Mouse (Mus musculus) MEL (cell line): ENCODE measurements around the gene Atxn2.

Experiments used
- BHLHE40 ChIP-seq: IDR thresholded peaks from 2 replicates; pipeline ENCODE4 v1.6.1; 2012; ENCODE audit warnings: low read depth, mild to moderate bottlenecking, inconsistent platforms, low read length, improper control_type of control experiment, borderline replicate concordance
- CTCF ChIP-seq, 3 experiments: IDR thresholded peaks in 2 of 3; conservative IDR thresholded peaks in 1 of 3; 2 replicates each; pipeline ENCODE4 v1.5.1; 2011 to 2012; ENCODE audit warnings: low read length in 3 of 3, low read depth in 2 of 3, mild to moderate bottlenecking in 2 of 3, improper control_type of control experiment in 1 of 3, inconsistent platforms in 1 of 3, mixed read lengths in 1 of 3, moderate library complexity in 1 of 3; ENCODE audit not compliant: control insufficient read depth in 1 of 3, insufficient read depth in 1 of 3, poor library complexity in 1 of 3, severe bottlenecking in 1 of 3
- EP300 ChIP-seq, 2 experiments: IDR thresholded peaks; 2 replicates each; pipeline ENCODE4 v1.6.1; 2011; ENCODE audit warnings: improper control_type of control experiment in 2 of 2, low read length in 2 of 2, low read depth in 1 of 2, mild to moderate bottlenecking in 1 of 2
- ETS1 ChIP-seq: IDR thresholded peaks from 2 replicates; pipeline ENCODE4 v1.6.1; 2012; ENCODE audit warnings: low read depth, mild to moderate bottlenecking, inconsistent platforms, low read length, improper control_type of control experiment, moderate library complexity
- HCFC1 ChIP-seq: IDR thresholded peaks from 2 replicates; pipeline ENCODE4 v1.6.1; 2012; ENCODE audit warnings: low read depth, mild to moderate bottlenecking, inconsistent platforms, low read length, improper control_type of control experiment, moderate library complexity
- MEF2A ChIP-seq: IDR thresholded peaks from 2 replicates; pipeline ENCODE4 v1.6.1; 2014; ENCODE audit warnings: low read depth, mild to moderate bottlenecking, inconsistent platforms, low read length, improper control_type of control experiment; ENCODE audit not compliant: poor library complexity, insufficient replicate concordance, severe bottlenecking; ENCODE audit errors: extremely low read depth
- MYB ChIP-seq: IDR thresholded peaks from 2 replicates; pipeline ENCODE4 v1.6.1; 2011; ENCODE audit warnings: mild to moderate bottlenecking, low read depth, low read length, improper control_type of control experiment
- NELFE ChIP-seq: IDR thresholded peaks from 2 replicates; pipeline ENCODE4 v1.6.1; 2011; ENCODE audit warnings: low read depth, low read length, improper control_type of control experiment
- POLR2A ChIP-seq, 2 experiments: IDR thresholded peaks; 2 replicates each; pipeline ENCODE4 v1.6.1; 2011 to 2012; ENCODE audit warnings: low read length in 2 of 2, mild to moderate bottlenecking in 2 of 2, control low read depth in 1 of 2, improper control_type of control experiment in 1 of 2, low read depth in 1 of 2, moderate library complexity in 1 of 2; ENCODE audit not compliant: control insufficient read depth in 1 of 2, insufficient read depth in 1 of 2, poor library complexity in 1 of 2
- POLR2AphosphoS2 ChIP-seq: IDR thresholded peaks from 2 replicates; pipeline ENCODE4 v1.6.1; 2011; ENCODE audit warnings: low read length, improper control_type of control experiment
- POLR2AphosphoS5 ChIP-seq: IDR thresholded peaks from 2 replicates; pipeline ENCODE4 v1.6.1; 2012; ENCODE audit warnings: low read depth, borderline replicate concordance, mild to moderate bottlenecking, inconsistent platforms, low read length, moderate library complexity, mixed read lengths
- TCF12 ChIP-seq: IDR thresholded peaks from 2 replicates; pipeline ENCODE4 v1.6.1; 2014; ENCODE audit warnings: low read depth, mild to moderate bottlenecking, inconsistent platforms, low read length, improper control_type of control experiment, moderate library complexity
- USF1 ChIP-seq: IDR thresholded peaks from 2 replicates; pipeline ENCODE4 v1.6.1; 2014; ENCODE audit warnings: low read depth, mild to moderate bottlenecking, inconsistent platforms, low read length, improper control_type of control experiment, moderate library complexity
- ZMIZ1 ChIP-seq: IDR thresholded peaks from 2 replicates; pipeline ENCODE4 v1.6.1; 2012; ENCODE audit warnings: low read depth, mild to moderate bottlenecking, inconsistent platforms, low read length, improper control_type of control experiment, moderate library complexity

DNA sequence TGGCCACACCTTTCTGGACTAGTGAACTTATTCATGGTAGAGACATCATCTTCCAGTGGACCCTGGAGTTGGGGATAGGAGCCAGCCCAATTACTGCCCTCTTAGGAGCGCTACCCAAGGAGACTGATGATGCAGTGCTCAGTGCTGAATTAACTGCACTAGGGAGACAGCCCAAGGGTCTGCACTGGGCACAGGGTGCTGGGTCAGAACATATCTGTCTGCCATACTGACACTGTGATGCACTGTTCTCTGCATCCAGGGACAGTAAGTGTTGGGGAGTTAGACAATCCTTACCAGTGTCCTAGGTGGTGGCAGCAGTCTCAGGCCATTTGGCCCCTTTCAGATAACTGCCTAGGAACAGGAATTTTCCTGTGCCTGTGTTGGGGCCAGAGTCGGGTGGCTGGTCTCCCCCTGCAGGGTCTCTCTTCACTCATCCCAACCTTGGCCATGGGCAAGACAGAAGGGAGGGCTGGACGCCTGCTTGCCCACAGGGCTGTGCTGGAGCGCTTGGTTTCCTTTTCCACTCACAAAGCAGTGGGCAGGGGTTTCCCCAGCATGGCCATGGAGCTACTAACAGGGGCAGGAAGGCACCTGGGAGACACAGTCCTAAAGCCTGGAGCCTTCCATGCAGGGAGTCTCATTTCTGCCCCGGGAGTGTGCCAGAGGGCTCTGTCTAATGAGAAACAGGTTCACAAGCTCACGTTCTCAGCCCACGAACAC, 111.8 kb downstream of the Atxn2 start:
- TF ChIP-seq POLR2A (IDR thresholded peaks at IDR 0.05; ENCODE audit: control insufficient read depth in 1 of 2, insufficient read depth in 1 of 2, low read depth in 1 of 2, low read length in 2 of 2, poor library complexity in 1 of 2), result no peak
- TF ChIP-seq CTCF (IDR thresholded peaks at IDR 0.05 in 2 of 3, conservative IDR thresholded peaks at IDR 0.05 in 1 of 3; ENCODE audit: control insufficient read depth in 1 of 3, insufficient read depth in 1 of 3, low read depth in 2 of 3, low read length in 3 of 3, poor library complexity in 1 of 3, severe bottlenecking in 1 of 3), result no peak
- TF ChIP-seq USF1, result no peak
- no peak for TF ChIP-seq HCFC1
- TF ChIP-seq ETS1, result no peak
- no peak for TF ChIP-seq EP300 (IDR thresholded peaks at IDR 0.05; ENCODE audit: low read depth in 1 of 2, low read length in 2 of 2)
- no peak for TF ChIP-seq TCF12
- TF ChIP-seq POLR2AphosphoS2, result no peak; the same call in 1 of the 2 replicates
- no peak for TF ChIP-seq ZMIZ1
- no peak for TF ChIP-seq POLR2AphosphoS5
- no peak for TF ChIP-seq MYB
- TF ChIP-seq BHLHE40, result no peak
- no peak for TF ChIP-seq MEF2A
- no peak for TF ChIP-seq NELFE
